Mouse (Mus musculus) myocyte (in vitro differentiated cells): ENCODE results near the gene Dpp6. TPM values are rescaled to one million over a fixed set of nuclear protein-coding genes. Genes with fewer than 3 reads are reported as not detected.

ENCODE experiments used
- H3K27me3 ChIP-seq: one replicate; pipeline ENCODE4 v1.6.1; 2011; ENCODE audit not compliant: control insufficient read depth, insufficient read depth, insufficient read length
- H3K36me3 ChIP-seq: one replicate; pipeline ENCODE4 v1.6.1; 2011; ENCODE audit not compliant: control insufficient read depth, insufficient read depth
- H3K4me2 ChIP-seq: one replicate; pipeline ENCODE4 v1.6.1; 2011; ENCODE audit warnings: low read depth, control low read depth
- H3K4me3 ChIP-seq: one replicate; pipeline ENCODE4 v1.5.1; 2011; ENCODE audit warnings: mild to moderate bottlenecking, control low read depth, moderate library complexity
- H3K79me2 ChIP-seq: one replicate; pipeline ENCODE4 v1.6.1; 2011; ENCODE audit not compliant: control insufficient read depth, insufficient read depth
- H3ac ChIP-seq: one replicate; pipeline ENCODE4 v1.6.1; 2011; ENCODE audit not compliant: control insufficient read depth, insufficient read length
- CEBPB ChIP-seq: IDR thresholded peaks from 2 replicates; pipeline ENCODE4 v1.6.1; 2011; ENCODE audit warnings: mild to moderate bottlenecking, moderate library complexity; ENCODE audit not compliant: poor library complexity, insufficient read depth, severe bottlenecking
- E2F4 ChIP-seq: IDR thresholded peaks from one replicate; pipeline ENCODE4 v1.6.1; 2011; ENCODE audit warnings: mild to moderate bottlenecking, control low read depth, moderate library complexity; ENCODE audit not compliant: insufficient read depth
- MAX ChIP-seq: IDR thresholded peaks from one replicate; pipeline ENCODE4 v1.6.1; 2011; ENCODE audit warnings: low read depth, mild to moderate bottlenecking, control low read depth
- MYOD1 ChIP-seq, 3 experiments: IDR thresholded peaks; one replicate each; pipeline ENCODE4 v1.6.1; 2011; ENCODE audit warnings: control low read depth in 2 of 3, low read depth in 2 of 3, mild to moderate bottlenecking in 2 of 3, moderate library complexity in 1 of 3; ENCODE audit not compliant: insufficient read length in 2 of 3, control insufficient read depth in 1 of 3
- MYOG ChIP-seq, 3 experiments: IDR thresholded peaks; one replicate each; pipeline ENCODE4 v1.6.1; 2011; ENCODE audit warnings: control low read depth in 2 of 3, low read depth in 2 of 3, mild to moderate bottlenecking in 2 of 3; ENCODE audit not compliant: insufficient read length in 2 of 3, control insufficient read depth in 1 of 3, insufficient read depth in 1 of 3
- POLR2A ChIP-seq: IDR thresholded peaks from one replicate; pipeline ENCODE4 v1.6.1; 2011; ENCODE audit warnings: low read depth, mild to moderate bottlenecking, control low read depth, moderate library complexity; ENCODE audit not compliant: insufficient read length
- POLR2AphosphoS2 ChIP-seq: IDR thresholded peaks from one replicate; pipeline ENCODE4 v1.6.1; 2011; ENCODE audit warnings: low read depth, control low read depth; ENCODE audit not compliant: insufficient read length
- REST ChIP-seq: IDR thresholded peaks from one replicate; pipeline ENCODE4 v1.6.1; 2011; ENCODE audit warnings: mild to moderate bottlenecking, control low read depth, moderate library complexity; ENCODE audit not compliant: insufficient read depth, insufficient read length
- SRF ChIP-seq: IDR thresholded peaks from one replicate; pipeline ENCODE4 v1.6.1; 2011; ENCODE audit warnings: low read depth; ENCODE audit not compliant: control insufficient read depth, insufficient read length
- TCF12 ChIP-seq: IDR thresholded peaks from one replicate; pipeline ENCODE4 v1.6.1; 2011; ENCODE audit warnings: mild to moderate bottlenecking, control low read depth; ENCODE audit not compliant: poor library complexity, insufficient read depth, severe bottlenecking
- TCF3 ChIP-seq: IDR thresholded peaks from one replicate; pipeline ENCODE4 v1.6.1; 2011; ENCODE audit warnings: low read depth, control low read depth; ENCODE audit not compliant: insufficient read length
- USF1 ChIP-seq: IDR thresholded peaks from one replicate; pipeline ENCODE4 v1.6.1; 2011; ENCODE audit warnings: low read depth, mild to moderate bottlenecking, control low read depth, moderate library complexity
- polyA plus RNA-seq: library from polyadenylated mRNA; unstranded; fragments of >200 nt; fragmentation: generic; extraction: Trizol; gene quantifications from one replicate; pipeline ENCODE4 v1.2.1, GENCODE M21; 2012; ENCODE audit warnings: missing spikeins

Dpp6 gene
- polyA plus RNA-seq, 1 experiment, result 0.06 TPM

DNA sequence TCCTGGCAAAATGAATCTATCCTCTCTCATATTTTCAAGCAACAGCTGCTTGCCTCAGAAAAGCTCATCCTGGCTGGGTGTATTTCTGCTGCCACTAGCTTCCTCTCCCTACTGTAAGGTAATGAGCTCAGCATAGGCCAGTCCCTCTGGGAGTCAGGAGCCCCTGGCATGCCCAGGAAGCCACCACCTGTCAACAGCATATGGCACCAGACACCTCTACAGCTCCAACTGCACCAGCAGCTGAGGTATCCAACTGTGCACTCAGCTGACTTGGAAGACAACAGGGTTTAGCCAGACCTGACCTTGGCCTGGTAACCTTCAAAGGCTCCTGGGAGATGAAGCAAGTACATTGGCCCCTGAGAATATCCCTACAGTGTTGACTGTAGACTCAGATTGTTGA is 192.2 kb downstream of the Dpp6 start:
- no peak overlapping the region for H3ac ChIP-seq
- no peaks in the 10 kb centered on the region for H3K79me2 ChIP-seq
- H3K36me3 ChIP-seq, result no peaks in the 10 kb centered on the region
- H3K27me3 ChIP-seq, result no peaks in the 10 kb centered on the region
- H3K4me2 ChIP-seq, result no peak overlapping the region
- H3K4me3 ChIP-seq, result no peak overlapping the region
- no peak for TF ChIP-seq TCF12
- TF ChIP-seq E2F4, result no peak
- no peak for TF ChIP-seq REST
- no peak for TF ChIP-seq SRF
- TF ChIP-seq TCF3, result no peak
- TF ChIP-seq MYOG (IDR thresholded peaks at IDR 0.05; ENCODE audit: control insufficient read depth in 1 of 3, insufficient read depth in 1 of 3, insufficient read length in 2 of 3, low read depth in 2 of 3), result no peak
- TF ChIP-seq POLR2A, result no peak
- TF ChIP-seq POLR2AphosphoS2, result no peak
- TF ChIP-seq MAX, result no peak
- TF ChIP-seq MYOD1 (IDR thresholded peaks at IDR 0.05; ENCODE audit: control insufficient read depth in 1 of 3, insufficient read length in 2 of 3, low read depth in 2 of 3), result no peak
- no peak for TF ChIP-seq CEBPB
- TF ChIP-seq USF1, result no peak

DNA sequence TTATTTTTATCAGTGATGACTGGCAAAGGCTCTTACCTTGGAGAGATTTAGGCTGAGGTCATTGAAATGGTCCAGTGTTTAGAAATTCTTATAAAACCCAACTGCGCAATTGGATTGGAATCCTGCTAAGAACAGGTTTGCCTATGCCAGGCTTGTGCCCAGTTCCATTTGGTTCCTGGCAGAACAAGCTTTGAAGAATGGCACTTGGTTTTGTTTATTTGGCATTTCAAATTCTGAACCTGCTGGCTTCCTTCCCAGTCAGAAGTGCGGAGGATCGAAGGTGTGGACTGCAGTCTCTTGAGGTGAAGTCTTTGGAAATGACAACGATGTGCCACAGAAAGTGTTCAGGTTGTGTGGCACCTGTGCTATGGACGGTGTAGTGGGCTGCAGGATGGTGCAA is 193.6 kb downstream of the Dpp6 start:
- H3K4me2 ChIP-seq, result no peak overlapping the region
- no peaks in the 10 kb centered on the region for H3K79me2 ChIP-seq
- no peaks in the 10 kb centered on the region for H3K27me3 ChIP-seq
- H3K4me3 ChIP-seq, result no peak overlapping the region
- H3ac ChIP-seq, result no peak overlapping the region
- TF ChIP-seq TCF12 (no peak), REST (no peak), SRF (no peak), POLR2A (no peak), MYOD1 (IDR thresholded peaks at IDR 0.05; ENCODE audit: control insufficient read depth in 1 of 3, insufficient read length in 2 of 3, low read depth in 2 of 3) (no peak), MYOG (IDR thresholded peaks at IDR 0.05; ENCODE audit: control insufficient read depth in 1 of 3, insufficient read depth in 1 of 3, insufficient read length in 2 of 3, low read depth in 2 of 3) (no peak), MAX (no peak), POLR2AphosphoS2 (no peak), E2F4 (no peak), USF1 (no peak), CEBPB (no peak), TCF3 (no peak)
- no peaks in the 10 kb centered on the region for H3K36me3 ChIP-seq

DNA sequence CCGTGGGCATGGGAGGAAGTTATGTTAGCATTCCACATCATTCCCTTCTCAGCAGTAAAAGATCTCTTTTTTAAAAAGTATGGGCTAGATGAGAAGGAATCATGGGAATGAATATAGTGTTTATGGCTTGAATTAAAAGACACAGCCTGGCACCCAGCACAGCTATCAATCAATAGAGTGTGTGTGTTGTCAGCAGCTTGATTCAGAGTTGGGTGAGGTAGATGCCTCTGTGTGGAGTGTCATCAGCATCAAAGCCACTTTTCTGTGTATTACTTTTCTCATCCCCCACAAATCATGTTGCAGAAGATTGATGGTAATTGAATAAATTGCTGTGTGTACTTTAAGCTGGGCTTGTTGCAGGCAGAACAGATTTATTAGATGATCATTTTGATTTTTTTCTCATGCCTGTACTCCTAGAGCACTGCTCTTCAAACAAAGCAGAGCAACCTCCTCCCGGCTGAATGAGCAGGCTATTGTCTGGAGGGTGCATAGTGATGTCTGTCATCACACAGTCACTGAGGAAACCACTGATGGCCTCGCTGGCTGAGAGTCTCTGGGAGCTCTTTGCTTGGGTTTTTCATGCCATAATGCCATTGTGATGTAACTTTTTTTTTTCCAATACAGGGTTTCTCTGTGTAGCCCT is 201.4 kb downstream of the Dpp6 start:
- Histone ChIP-seq H3K79me2 (no peaks in the 10 kb centered on the region), H3ac (no peak overlapping the region), H3K4me3 (no peak overlapping the region), H3K27me3 (no peaks in the 10 kb centered on the region), H3K36me3 (no peaks in the 10 kb centered on the region), H3K4me2 (no peak overlapping the region)
- no peak for TF ChIP-seq MYOD1 (IDR thresholded peaks at IDR 0.05; ENCODE audit: control insufficient read depth in 1 of 3, insufficient read length in 2 of 3, low read depth in 2 of 3)
- no peak for TF ChIP-seq POLR2AphosphoS2
- TF ChIP-seq USF1, result no peak
- no peak for TF ChIP-seq POLR2A
- no peak for TF ChIP-seq TCF12
- TF ChIP-seq CEBPB, result no peak
- TF ChIP-seq SRF, result no peak
- no peak for TF ChIP-seq TCF3
- no peak for TF ChIP-seq MAX
- TF ChIP-seq MYOG (IDR thresholded peaks at IDR 0.05; ENCODE audit: control insufficient read depth in 1 of 3, insufficient read depth in 1 of 3, insufficient read length in 2 of 3, low read depth in 2 of 3), result no peak
- no peak for TF ChIP-seq E2F4
- no peak for TF ChIP-seq REST

DNA sequence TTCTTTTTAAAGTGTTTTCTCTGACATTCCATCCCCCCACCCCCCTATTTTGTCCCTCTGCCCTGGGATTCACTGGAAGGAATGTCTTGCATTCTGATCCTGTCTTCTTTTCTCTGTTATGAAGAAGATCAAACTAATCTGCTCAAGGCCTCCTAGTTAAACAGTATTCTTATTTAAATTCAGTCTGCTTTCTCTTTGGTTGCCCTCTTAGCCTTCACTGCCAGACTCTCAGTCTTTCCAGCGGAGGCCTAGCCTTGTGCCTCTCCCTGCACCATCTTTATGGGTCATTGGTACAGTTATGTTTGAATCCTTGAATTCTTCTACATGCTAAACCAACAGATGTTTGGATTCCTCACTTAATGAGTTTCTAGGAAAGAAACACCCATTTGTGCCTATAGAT is 211.6 kb downstream of the Dpp6 start:
- Histone ChIP-seq H3ac (no peak overlapping the region), H3K4me3 (no peak overlapping the region), H3K79me2 (no peaks in the 10 kb centered on the region), H3K36me3 (no peaks in the 10 kb centered on the region), H3K27me3 (no peaks in the 10 kb centered on the region), H3K4me2 (no peak overlapping the region)
- no peak for TF ChIP-seq MAX
- no peak for TF ChIP-seq SRF

DNA sequence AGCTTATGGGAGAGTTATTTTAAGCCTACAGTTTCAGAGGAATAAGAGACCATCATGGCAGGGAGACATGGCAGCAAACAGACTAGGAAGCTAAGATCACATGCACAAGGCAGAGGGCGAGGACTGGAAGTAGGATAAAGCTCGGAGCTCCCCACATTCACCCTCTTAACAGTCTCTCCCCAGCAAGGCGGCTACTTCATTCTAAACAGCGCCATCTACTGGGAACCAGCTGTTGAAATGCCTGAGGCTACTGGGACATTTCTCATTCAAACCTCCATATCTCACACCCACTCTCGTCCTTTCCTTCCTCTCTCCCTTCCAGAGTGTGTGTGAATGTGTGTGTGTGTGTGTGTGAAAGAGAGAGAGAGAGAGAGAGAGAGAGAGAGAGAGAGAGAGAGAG is 212.8 kb downstream of the Dpp6 start:
- Histone ChIP-seq H3K4me3 (no peak overlapping the region), H3K36me3 (no peaks in the 10 kb centered on the region), H3K4me2 (no peak overlapping the region), H3ac (no peak overlapping the region), H3K27me3 (no peaks in the 10 kb centered on the region), H3K79me2 (no peaks in the 10 kb centered on the region)
- TF ChIP-seq MAX, result no peak

DNA sequence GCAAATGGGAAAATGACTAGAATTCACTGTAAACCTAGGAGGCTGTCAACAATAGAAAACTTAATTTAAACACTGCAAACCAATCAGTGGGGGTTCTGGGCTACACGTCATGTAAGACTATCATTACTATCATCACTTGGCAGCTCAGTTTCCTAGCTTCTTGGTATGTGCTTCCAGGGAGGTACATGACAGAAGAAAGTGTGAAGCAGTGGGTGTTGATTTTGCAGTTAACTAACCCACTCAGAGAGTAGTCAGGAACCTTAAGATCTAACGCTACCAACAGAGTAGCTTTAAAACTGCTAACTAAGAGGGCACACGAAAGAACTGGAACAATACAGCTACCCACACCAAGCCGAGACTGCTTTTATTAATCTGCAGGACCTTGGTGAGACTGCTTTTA is 217.9 kb downstream of the Dpp6 start:
- Histone ChIP-seq H3K4me3 (no peak overlapping the region), H3K4me2 (no peak overlapping the region), H3K27me3 (no peaks in the 10 kb centered on the region), H3K79me2 (no peaks in the 10 kb centered on the region), H3ac (no peak overlapping the region), H3K36me3 (no peaks in the 10 kb centered on the region)
- TF ChIP-seq MAX (no peak), MYOD1 (IDR thresholded peaks at IDR 0.05; ENCODE audit: control insufficient read depth in 1 of 3, insufficient read length in 2 of 3, low read depth in 2 of 3) (no peak), POLR2A (no peak), REST (no peak), TCF12 (no peak), MYOG (IDR thresholded peaks at IDR 0.05; ENCODE audit: control insufficient read depth in 1 of 3, insufficient read depth in 1 of 3, insufficient read length in 2 of 3, low read depth in 2 of 3) (no peak), USF1 (no peak), POLR2AphosphoS2 (no peak), CEBPB (no peak), SRF (no peak)
